Mouse (Mus musculus): ENCODE data around the gene Tbc1d10c.

- TF ChIP-seq CTCF (IDR thresholded peaks at IDR 0.05; ENCODE audit: low read depth, low read length) (no peak), GATA1 (IDR thresholded peaks at IDR 0.05; ENCODE audit: borderline replicate concordance, low read length) (no peak)
These were observed 24.2 kb downstream of the Tbc1d10c start for GRCm38 (mm10) chr19:4166678-4167476.

Measured in G1E (cell line).